Mouse (Mus musculus) adrenal gland, adult 8-10 months (tissue): ENCODE data around the gene Taf10. TPM values are rescaled to one million over a fixed set of nuclear protein-coding genes. Genes with fewer than 3 reads are reported as not detected.
"Not testable (repeated sequence)": the region's sequence is repeated elsewhere in the genome, so short reads cannot be mapped to it uniquely, and the experiment has no call there.

ENCODE experiments used
- DNase-seq: peaks from one replicate; pipeline ENCODE4 v3.0.0; 2022
- total RNA-seq, 4 experiments: library from RNA; stranded (reverse); gene quantifications; 2 replicates each; pipeline ENCODE4 v1.2.4; 2022

Taf10 gene
- total RNA-seq, 4 experiments from 2014 or later: 198 to 224 (median 207) TPM

GRCm38 (mm10) chr7:105752716-105753115 lies 8.6 kb upstream of the Taf10 start:
- DNase-seq: no peak

- DNase-seq: peak; percentile 93
Measured at GRCm38 (mm10) chr7:105751491-105752433, 7.6 kb upstream of the Taf10 start, which contains the start of gene Tpp1. Gene Tpp1, minus strand, starts transcription at chr7:105752235.

- no peak for DNase-seq
Measured at GRCm38 (mm10) chr7:105747776-105748175, 3.6 kb upstream of the Taf10 start.

GRCm38 (mm10) chr7:105743246-105743925 lies 775 bp downstream of the Taf10 start:
- DNase-seq: not testable (repeated sequence)

- DNase-seq: not testable (repeated sequence)
Measured at GRCm38 (mm10) chr7:105742539-105743215, 1.5 kb downstream of the Taf10 start.

- DNase-seq: no peak
Measured at GRCm38 (mm10) chr7:105741978-105742377, 2.2 kb downstream of the Taf10 start.

- no peak for DNase-seq
Measured at GRCm38 (mm10) chr7:105740851-105741250, 3.3 kb downstream of the Taf10 start.

- no peak for DNase-seq
Measured at GRCm38 (mm10) chr7:105740089-105740795, 3.9 kb downstream of the Taf10 start.

GRCm38 (mm10) chr7:105738948-105739347 lies 5.2 kb downstream of the Taf10 start:
- peak; percentile 59 for DNase-seq

GRCm38 (mm10) chr7:105738286-105738685 lies 5.9 kb downstream of the Taf10 start:
- DNase-seq: no peak

- no peak for DNase-seq
Measured at GRCm38 (mm10) chr7:105737648-105738047, 6.5 kb downstream of the Taf10 start.

- peak; percentile 41 for DNase-seq
Measured at GRCm38 (mm10) chr7:105736911-105737521, 7.1 kb downstream of the Taf10 start, which contains the start of gene Rrp8. Gene Rrp8, minus strand, starts transcription at chr7:105737385.

GRCm38 (mm10) chr7:105736264-105736901 lies 7.8 kb downstream of the Taf10 start, which contains the start of gene Ilk:
Gene Ilk, plus strand, starts transcription at chr7:105736592.
- peak; percentile 94 for DNase-seq

GRCm38 (mm10) chr7:105735464-105735863 lies 8.7 kb downstream of the Taf10 start:
- DNase-seq: not testable (repeated sequence)

- no peak for DNase-seq
Measured at GRCm38 (mm10) chr7:105734826-105735225, 9.3 kb downstream of the Taf10 start.

- DNase-seq: no peak
Measured at GRCm38 (mm10) chr7:105733836-105734235, 10.3 kb downstream of the Taf10 start.

- no peak for DNase-seq
Measured at GRCm38 (mm10) chr7:105728701-105729428, 15.3 kb downstream of the Taf10 start.

- no peak for DNase-seq
Measured at GRCm38 (mm10) chr7:105726980-105727325, 17.2 kb downstream of the Taf10 start.

- DNase-seq: no peak
Measured at GRCm38 (mm10) chr7:105726144-105726979, 17.8 kb downstream of the Taf10 start.
